Mouse (Mus musculus) liver, adult 2 months (tissue): Measurements from ENCODE around the gene Rspry1. TPM values are rescaled to one million over a fixed set of nuclear protein-coding genes. Genes with fewer than 3 reads are reported as not detected.

Experiments used
- DNase-seq: peaks from one replicate; pipeline ENCODE4 v3.0.0-alpha.2; 2011; ENCODE audit warnings: low read depth, low spot score; ENCODE audit errors: extremely low read depth
- H3K27ac ChIP-seq: fragments of 200-500 bp; replicated peaks from 2 replicates; pipeline ENCODE4 v1.5.1; 2012; ENCODE audit warnings: low read depth, mild to moderate bottlenecking, control low read depth, inconsistent platforms, low read length; ENCODE audit not compliant: insufficient read depth
- H3K27me3 ChIP-seq: fragments of 200-500 bp; 2 replicates; pipeline ENCODE4 v1.6.1; 2012; ENCODE audit warnings: mild to moderate bottlenecking, moderate library complexity, low read length, inconsistent platforms; ENCODE audit not compliant: control insufficient read depth, insufficient read depth
- H3K36me3 ChIP-seq: fragments of 200-500 bp; 2 replicates; pipeline ENCODE4 v1.6.1; 2012; ENCODE audit warnings: low read length, inconsistent platforms; ENCODE audit not compliant: control insufficient read depth, insufficient read depth
- H3K4me1 ChIP-seq: fragments of 200-500 bp; 2 replicates; pipeline ENCODE4 v1.6.1; 2011; ENCODE audit warnings: low read length; ENCODE audit not compliant: control insufficient read depth, insufficient read depth
- H3K4me3 ChIP-seq: fragments of 200-500 bp; 2 replicates; pipeline ENCODE4 v1.5.1; 2011; ENCODE audit warnings: low read depth, mild to moderate bottlenecking, control low read depth, low read length, moderate library complexity; ENCODE audit not compliant: insufficient read depth
- H3K79me2 ChIP-seq: fragments of 200-500 bp; 2 replicates; pipeline ENCODE4 v1.6.1; 2012; ENCODE audit warnings: inconsistent platforms, mild to moderate bottlenecking, low read length, moderate library complexity; ENCODE audit not compliant: control insufficient read depth, insufficient read depth
- H3K9ac ChIP-seq: fragments of 200-500 bp; 2 replicates; pipeline ENCODE4 v1.6.1; 2012; ENCODE audit warnings: low read depth, mild to moderate bottlenecking, control low read depth, inconsistent platforms, low read length
- CTCF ChIP-seq: fragments of 200-500 bp; IDR thresholded peaks from 2 replicates; pipeline ENCODE4 v1.5.1; 2011; ENCODE audit warnings: low read depth, low read length, control low read depth
- POLR2A ChIP-seq: fragments of 200-500 bp; IDR thresholded peaks from 2 replicates; pipeline ENCODE4 v1.6.1; 2011; ENCODE audit warnings: low read length, control low read depth; ENCODE audit not compliant: insufficient read depth; ENCODE audit errors: extremely low read depth
- WGBS: fragments of 180-500 bp; shearing (Covaris S2); methylation state at CpG from one replicate; pipeline ENCODE4 v1.1.7; 2018; 5-methylcytosine and 5-hydroxymethylcytosine counted together
- polyA plus RNA-seq: library from polyadenylated mRNA; depleted of rRNA; stranded (reverse); fragments of >200 nt; gene quantifications from 2 replicates; pipeline ENCODE4 v1.2.3, GENCODE M21; 2012
- total RNA-seq: library from RNA; depleted of rRNA; stranded (reverse); fragments of >200 nt; gene quantifications from 2 replicates; pipeline ENCODE4 v1.2.3, GENCODE M21; 2014

The Rspry1 gene
- total and polyA plus RNA-seq, 2 experiments: 5.7 to 21.4 TPM

DNA sequence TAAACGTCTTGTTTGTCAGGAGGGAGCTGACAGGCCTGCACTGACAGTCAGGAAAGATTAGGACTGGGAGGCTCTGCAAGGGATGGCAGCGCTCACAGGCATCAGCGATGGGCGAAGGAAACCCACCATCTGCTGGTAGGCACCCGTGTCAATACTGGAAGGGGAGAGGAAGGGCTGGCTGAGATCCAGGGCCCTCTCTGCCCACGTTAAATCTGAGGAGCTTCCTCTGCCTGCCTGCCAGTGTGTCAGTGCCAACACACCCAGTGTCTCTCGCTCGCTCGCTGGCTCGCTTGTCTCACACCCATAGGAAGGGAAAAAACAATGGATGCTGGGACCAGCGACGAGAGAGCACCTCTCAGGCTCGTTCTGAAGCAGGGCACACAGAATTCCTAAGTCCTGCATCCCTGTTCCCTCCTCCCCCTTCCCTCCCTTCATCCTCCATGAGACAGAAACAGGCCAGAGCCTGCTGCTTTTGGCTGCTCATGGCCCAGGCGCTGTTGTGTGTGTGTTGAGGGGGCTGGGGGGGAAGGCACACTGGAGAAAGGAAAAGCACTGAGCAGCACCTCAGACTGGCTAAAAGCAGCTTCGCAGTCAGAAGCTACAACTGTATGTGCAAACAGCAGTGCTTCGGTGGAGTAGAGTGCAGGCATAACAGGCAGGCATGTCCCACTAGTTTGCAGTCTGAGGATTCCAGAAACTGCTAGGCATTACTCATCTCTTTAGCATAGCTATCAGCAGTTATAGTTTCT is 27.4 kb upstream of the Rspry1 start:
- WGBS: 88% methylated on average over 16 of the region's 16 CpGs
- Histone ChIP-seq H3K79me2 (no peaks in the 10 kb centered on the region), H3K4me3 (no peak overlapping the region), H3K9ac (no peak overlapping the region), H3K4me1 (no peaks in the 10 kb centered on the region), H3K27me3 (no peaks in the 10 kb centered on the region), H3K36me3 (peaks cover 40% of the 10 kb centered on the region), H3K27ac (no peak overlapping the region)
- DNase-seq: no peak
- TF ChIP-seq POLR2A (no peak), CTCF (no peak)

GRCm38 (mm10) chr8:94575148-94575547 is 26.6 kb upstream of the Rspry1 start:
- Histone ChIP-seq H3K9ac (no peak overlapping the region), H3K36me3 (peaks cover 43% of the 10 kb centered on the region), H3K4me3 (no peak overlapping the region), H3K4me1 (no peaks in the 10 kb centered on the region), H3K79me2 (no peaks in the 10 kb centered on the region), H3K27ac (no peak overlapping the region), H3K27me3 (no peaks in the 10 kb centered on the region)
- 87% methylated on average over 4 of the region's 4 CpGs for WGBS
- DNase-seq: no peak
- TF ChIP-seq CTCF (no peak), POLR2A (no peak)

- Histone ChIP-seq H3K79me2 (no peaks in the 10 kb centered on the region), H3K27ac (no peak overlapping the region), H3K36me3 (peaks cover 48% of the 10 kb centered on the region), H3K27me3 (no peaks in the 10 kb centered on the region), H3K4me3 (no peak overlapping the region), H3K9ac (no peak overlapping the region), H3K4me1 (no peaks in the 10 kb centered on the region)
- WGBS: 52% methylated on average over 7 of the region's 7 CpGs
- DNase-seq: peak; percentile 69
- TF ChIP-seq POLR2A: no peak
- TF ChIP-seq CTCF: no peak
Observed at GRCm38 (mm10) chr8:94581820-94582483, 19.8 kb upstream of the Rspry1 start.

GRCm38 (mm10) chr8:94582569-94582968 is 19.2 kb upstream of the Rspry1 start:
- no peak for DNase-seq
- Histone ChIP-seq H3K36me3 (peaks cover 45% of the 10 kb centered on the region), H3K27me3 (no peaks in the 10 kb centered on the region), H3K27ac (no peak overlapping the region), H3K4me3 (no peak overlapping the region), H3K4me1 (no peaks in the 10 kb centered on the region), H3K79me2 (no peaks in the 10 kb centered on the region), H3K9ac (no peak overlapping the region)
- WGBS: 95% methylated on average over 6 of the region's 6 CpGs
- TF ChIP-seq CTCF (no peak), POLR2A (no peak)

DNA sequence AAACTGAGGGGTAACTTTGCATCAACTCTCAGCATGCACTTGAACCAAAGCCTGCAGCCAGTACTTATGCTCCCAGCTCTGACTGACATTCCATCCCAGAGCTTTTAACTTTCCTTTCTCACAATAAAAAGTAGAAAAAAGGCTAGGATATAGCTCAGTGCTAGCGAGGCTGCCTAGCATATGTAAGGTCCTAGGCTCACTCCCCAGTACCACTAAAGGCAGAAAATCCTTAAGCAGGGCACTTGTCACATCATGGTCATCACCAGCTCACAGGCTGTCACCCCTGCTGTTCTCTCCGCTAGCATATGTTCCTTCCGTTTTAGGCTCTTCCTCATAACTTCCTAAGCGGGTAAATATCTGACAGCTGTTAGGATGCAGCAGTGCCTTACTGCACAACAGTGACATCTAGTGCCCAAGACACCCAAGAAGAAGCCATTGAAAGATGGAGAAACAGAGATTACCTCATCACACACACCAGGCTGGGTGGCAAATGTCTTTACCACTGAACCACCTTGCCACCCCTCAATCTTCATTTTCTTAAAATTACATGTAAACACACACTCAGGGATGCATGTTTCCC is 17.4 kb upstream of the Rspry1 start:
- 76% methylated on average over 4 of the region's 4 CpGs for WGBS
- no peak overlapping the region for H3K4me3 ChIP-seq
- DNase-seq: peak; percentile 19
- H3K27ac ChIP-seq: no peak overlapping the region
- peaks cover 44% of the 10 kb centered on the region for H3K36me3 ChIP-seq
- H3K4me1 ChIP-seq: no peaks in the 10 kb centered on the region
- TF ChIP-seq CTCF: 0 out of 2 replicates have a peak, but pooled peaks have one; percentile 28
- no peak for TF ChIP-seq POLR2A
- 0 out of 2 replicates have a peak, but pooled peaks cover 3% of the 10 kb centered on the region for H3K79me2 ChIP-seq
- no peak overlapping the region for H3K9ac ChIP-seq
- no peaks in the 10 kb centered on the region for H3K27me3 ChIP-seq

- no peaks in the 10 kb centered on the region; the same call in 1 of the 2 replicates for H3K4me1 ChIP-seq
- H3K27me3 ChIP-seq: no peaks in the 10 kb centered on the region
- peaks cover 17% of the 10 kb centered on the region; the same call in 1 of the 2 replicates for H3K36me3 ChIP-seq
- no peak for TF ChIP-seq CTCF
- TF ChIP-seq POLR2A: no peak
- WGBS: 82% methylated on average over 4 of the region's 4 CpGs
- H3K4me3 ChIP-seq: no peak overlapping the region
- H3K27ac ChIP-seq: no peak overlapping the region
- no peak for DNase-seq
- no peak overlapping the region for H3K9ac ChIP-seq
- H3K79me2 ChIP-seq: peaks cover 26% of the 10 kb centered on the region
Observed at GRCm38 (mm10) chr8:94591691-94592090, 10.0 kb upstream of the Rspry1 start.
